Mouse (Mus musculus) embryonic fibroblast, embryonic 13.5 days (primary cell): ENCODE results near the gene Gps1.
"Not testable (repeated sequence)": the region's sequence is repeated elsewhere in the genome, so short reads cannot be mapped to it uniquely, and the experiment has no call there.

Experiments
- CTCF ChIP-seq: IDR thresholded peaks from 2 replicates; pipeline ENCODE4 v1.5.1; 2011; ENCODE audit warnings: mild to moderate bottlenecking, control low read depth, low read length, moderate library complexity, borderline replicate concordance; ENCODE audit not compliant: insufficient read depth
- POLR2A ChIP-seq: IDR thresholded peaks from 2 replicates; pipeline ENCODE4 v1.6.1; 2011; ENCODE audit warnings: low read depth, mild to moderate bottlenecking, control low read depth, low read length, moderate library complexity

DNA sequence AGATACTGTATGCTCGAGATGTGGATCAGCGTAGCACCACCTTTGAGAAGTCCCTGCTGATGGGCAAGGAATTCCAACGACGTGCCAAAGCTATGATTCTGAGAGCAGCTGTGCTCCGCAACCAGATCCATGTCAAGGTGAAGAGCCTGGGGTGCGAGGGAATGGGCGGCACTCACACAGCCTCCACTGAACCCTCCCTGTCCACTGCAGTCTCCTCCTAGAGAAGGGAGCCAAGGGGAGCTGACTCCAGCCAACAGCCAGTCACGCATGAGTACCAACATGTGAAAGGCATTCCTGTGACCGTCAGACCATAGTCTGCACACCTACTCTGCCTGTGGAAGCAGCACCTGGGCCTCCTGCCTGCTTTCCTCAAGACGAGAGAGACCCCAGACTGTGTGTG is 4.4 kb downstream of the Gps1 start:
- not testable (repeated sequence) for TF ChIP-seq CTCF, POLR2A
